Mouse (Mus musculus): ENCODE measurements around the gene 1700113H08Rik. TPM values are rescaled to one million over a fixed set of nuclear protein-coding genes. Genes with fewer than 3 reads are reported as not detected.
A peak's percentile ranks its signal among the peaks of the same experiment; 100 is the strongest.

The 1700113H08Rik gene
- polyA plus RNA-seq (2014; fragmentation: Nextera tagmentation; extraction: Ambion mirVana): 0.34 and 0.45 TPM in 2 replicates

GRCm38 (mm10) chr10:87057500-87058250 lies at the start of gene 1700113H08Rik:
TSS of gene 1700113H08Rik (plus strand) at chr10:87058045.
- WGBS: 5% methylated on average over 15 of the region's 15 CpGs
- H3K4me2 ChIP-seq (ENCODE audit: low read depth): peak within 1 kb of the TSS; percentile 63
- H3K4me3 ChIP-seq (ENCODE audit: low read depth, low read length): peak within 1 kb of the TSS; percentile 35
- DNase-seq (ENCODE audit: low spot score) (peak; percentile 56), ATAC-seq (ENCODE audit: insufficient read depth, low FRiP score, low TSS enrichment) (peak; percentile 46)
- H3K9me3 ChIP-seq (ENCODE audit: control insufficient read depth, low read length): no peaks in the 10 kb centered on the region
- peak within 1 kb of the TSS; percentile 19 for H3K9ac ChIP-seq (ENCODE audit: low read length)
- H3K27me3 ChIP-seq (ENCODE audit: control insufficient read depth, insufficient read depth, low read length): no peaks in the 10 kb centered on the region
- H3K4me1 ChIP-seq (ENCODE audit: control insufficient read depth, insufficient read depth, low read length): peaks cover 2% of the 10 kb centered on the region; the same call in 1 of the 2 replicates
- H3K36me3 ChIP-seq (ENCODE audit: control insufficient read depth, insufficient read depth, low read length): no peaks in the 10 kb centered on the region
- H3K27ac ChIP-seq (ENCODE audit: low read depth, low read length): peak within 1 kb of the TSS; percentile 84

GRCm38 (mm10) chr10:87008215-87008499 lies 49.7 kb upstream of the 1700113H08Rik start:
- Histone ChIP-seq H3K36me3 (ENCODE audit: control insufficient read depth, insufficient read depth, low read length) (no peaks in the 10 kb centered on the region), H3K27ac (ENCODE audit: low read depth, low read length) (no peak overlapping the region), H3K4me3 (ENCODE audit: low read depth, low read length) (no peak overlapping the region), H3K9ac (ENCODE audit: low read length) (no peak overlapping the region), H3K27me3 (ENCODE audit: control insufficient read depth, insufficient read depth, low read length) (no peaks in the 10 kb centered on the region), H3K9me3 (ENCODE audit: control insufficient read depth, low read length) (no peaks in the 10 kb centered on the region), H3K4me1 (ENCODE audit: control insufficient read depth, insufficient read depth, low read length) (no peaks in the 10 kb centered on the region), H3K4me2 (ENCODE audit: low read depth) (no peak overlapping the region)
- DNase-seq (ENCODE audit: low spot score) (no peak), ATAC-seq (ENCODE audit: insufficient read depth, low FRiP score, low TSS enrichment) (no peak)
- whole genome bisulfite sequencing: 85% methylated on average over 3 of the region's 3 CpGs

GRCm38 (mm10) chr10:87012087-87012486 lies 45.8 kb upstream of the 1700113H08Rik start:
- Histone ChIP-seq H3K4me2 (ENCODE audit: low read depth) (no peak overlapping the region), H3K4me3 (ENCODE audit: low read depth, low read length) (no peak overlapping the region), H3K9me3 (ENCODE audit: control insufficient read depth, low read length) (no peaks in the 10 kb centered on the region), H3K27me3 (ENCODE audit: control insufficient read depth, insufficient read depth, low read length) (no peaks in the 10 kb centered on the region), H3K27ac (ENCODE audit: low read depth, low read length) (no peak overlapping the region), H3K4me1 (ENCODE audit: control insufficient read depth, insufficient read depth, low read length) (no peaks in the 10 kb centered on the region), H3K9ac (ENCODE audit: low read length) (no peak overlapping the region), H3K36me3 (ENCODE audit: control insufficient read depth, insufficient read depth, low read length) (no peaks in the 10 kb centered on the region)
- DNase-seq (ENCODE audit: low spot score): no peak
- 94% methylated on average over 7 of the region's 7 CpGs for WGBS
- no peak for ATAC-seq (ENCODE audit: insufficient read depth, low FRiP score, low TSS enrichment)

GRCm38 (mm10) chr10:87014391-87014965 lies 43.4 kb upstream of the 1700113H08Rik start:
- Histone ChIP-seq H3K4me1 (ENCODE audit: control insufficient read depth, insufficient read depth, low read length) (no peaks in the 10 kb centered on the region), H3K9ac (ENCODE audit: low read length) (no peak overlapping the region), H3K4me2 (ENCODE audit: low read depth) (no peak overlapping the region), H3K4me3 (ENCODE audit: low read depth, low read length) (no peak overlapping the region), H3K27ac (ENCODE audit: low read depth, low read length) (no peak overlapping the region), H3K27me3 (ENCODE audit: control insufficient read depth, insufficient read depth, low read length) (no peaks in the 10 kb centered on the region), H3K36me3 (ENCODE audit: control insufficient read depth, insufficient read depth, low read length) (no peaks in the 10 kb centered on the region), H3K9me3 (ENCODE audit: control insufficient read depth, low read length) (no peaks in the 10 kb centered on the region)
- 36% methylated on average over 7 of the region's 7 CpGs for WGBS
- DNase-seq (ENCODE audit: low spot score) (no peak), ATAC-seq (ENCODE audit: insufficient read depth, low FRiP score, low TSS enrichment) (no peak)

- WGBS: 66% methylated on average over 5 of the region's 5 CpGs
- no peaks in the 10 kb centered on the region for H3K9me3 ChIP-seq (ENCODE audit: control insufficient read depth, low read length)
- H3K4me2 ChIP-seq (ENCODE audit: low read depth): no peak overlapping the region
- no peak overlapping the region for H3K4me3 ChIP-seq (ENCODE audit: low read depth, low read length)
- DNase-seq (ENCODE audit: low spot score): no peak
- H3K36me3 ChIP-seq (ENCODE audit: control insufficient read depth, insufficient read depth, low read length): no peaks in the 10 kb centered on the region
- ATAC-seq (ENCODE audit: insufficient read depth, low FRiP score, low TSS enrichment): no peak
- no peaks in the 10 kb centered on the region for H3K27me3 ChIP-seq (ENCODE audit: control insufficient read depth, insufficient read depth, low read length)
- no peaks in the 10 kb centered on the region for H3K4me1 ChIP-seq (ENCODE audit: control insufficient read depth, insufficient read depth, low read length)
- no peak overlapping the region for H3K9ac ChIP-seq (ENCODE audit: low read length)
- H3K27ac ChIP-seq (ENCODE audit: low read depth, low read length): no peak overlapping the region
These were observed 42.4 kb upstream of the 1700113H08Rik start for GRCm38 (mm10) chr10:87015403-87015802.

- no peak overlapping the region for H3K9ac ChIP-seq (ENCODE audit: low read length)
- 28% methylated on average over 9 of the region's 9 CpGs for WGBS
- DNase-seq (ENCODE audit: low spot score) (peak; percentile 50), ATAC-seq (ENCODE audit: insufficient read depth, low FRiP score, low TSS enrichment) (peak; percentile 86)
- no peak overlapping the region for H3K4me2 ChIP-seq (ENCODE audit: low read depth)
- no peaks in the 10 kb centered on the region for H3K27me3 ChIP-seq (ENCODE audit: control insufficient read depth, insufficient read depth, low read length)
- H3K36me3 ChIP-seq (ENCODE audit: control insufficient read depth, insufficient read depth, low read length): no peaks in the 10 kb centered on the region
- H3K27ac ChIP-seq (ENCODE audit: low read depth, low read length): no peak overlapping the region
- no peak overlapping the region for H3K4me3 ChIP-seq (ENCODE audit: low read depth, low read length)
- H3K4me1 ChIP-seq (ENCODE audit: control insufficient read depth, insufficient read depth, low read length): no peaks in the 10 kb centered on the region
- H3K9me3 ChIP-seq (ENCODE audit: control insufficient read depth, low read length): no peaks in the 10 kb centered on the region
These were observed 41.6 kb upstream of the 1700113H08Rik start for GRCm38 (mm10) chr10:87016151-87016692.

GRCm38 (mm10) chr10:87018876-87019275 lies 39.0 kb upstream of the 1700113H08Rik start:
- ATAC-seq (ENCODE audit: insufficient read depth, low FRiP score, low TSS enrichment) (no peak), DNase-seq (ENCODE audit: low spot score) (no peak)
- H3K4me2 ChIP-seq (ENCODE audit: low read depth): no peak overlapping the region
- H3K36me3 ChIP-seq (ENCODE audit: control insufficient read depth, insufficient read depth, low read length): no peaks in the 10 kb centered on the region
- no peaks in the 10 kb centered on the region for H3K9me3 ChIP-seq (ENCODE audit: control insufficient read depth, low read length)
- no peak overlapping the region for H3K27ac ChIP-seq (ENCODE audit: low read depth, low read length)
- H3K4me1 ChIP-seq (ENCODE audit: control insufficient read depth, insufficient read depth, low read length): no peaks in the 10 kb centered on the region
- 73% methylated on average over 9 of the region's 9 CpGs for WGBS
- no peak overlapping the region for H3K9ac ChIP-seq (ENCODE audit: low read length)
- no peaks in the 10 kb centered on the region for H3K27me3 ChIP-seq (ENCODE audit: control insufficient read depth, insufficient read depth, low read length)
- no peak overlapping the region for H3K4me3 ChIP-seq (ENCODE audit: low read depth, low read length)

- no peaks in the 10 kb centered on the region for H3K4me1 ChIP-seq (ENCODE audit: control insufficient read depth, insufficient read depth, low read length)
- DNase-seq (ENCODE audit: low spot score) (peak; percentile 33), ATAC-seq (ENCODE audit: insufficient read depth, low FRiP score, low TSS enrichment) (0 out of 2 replicates have a peak, but pooled peaks have one; percentile 42)
- no peak overlapping the region for H3K9ac ChIP-seq (ENCODE audit: low read length)
- no peaks in the 10 kb centered on the region for H3K36me3 ChIP-seq (ENCODE audit: control insufficient read depth, insufficient read depth, low read length)
- 72% methylated on average over 15 of the region's 16 CpGs for WGBS
- no peak overlapping the region for H3K4me2 ChIP-seq (ENCODE audit: low read depth)
- H3K4me3 ChIP-seq (ENCODE audit: low read depth, low read length): no peak overlapping the region
- no peaks in the 10 kb centered on the region for H3K9me3 ChIP-seq (ENCODE audit: control insufficient read depth, low read length)
- no peaks in the 10 kb centered on the region for H3K27me3 ChIP-seq (ENCODE audit: control insufficient read depth, insufficient read depth, low read length)
- H3K27ac ChIP-seq (ENCODE audit: low read depth, low read length): no peak overlapping the region
These were observed 37.1 kb upstream of the 1700113H08Rik start for GRCm38 (mm10) chr10:87020711-87021110.

- H3K4me3 ChIP-seq (ENCODE audit: low read depth, low read length): no peak overlapping the region
- H3K9me3 ChIP-seq (ENCODE audit: control insufficient read depth, low read length): no peaks in the 10 kb centered on the region
- ATAC-seq (ENCODE audit: insufficient read depth, low FRiP score, low TSS enrichment) (peak; percentile 81), DNase-seq (ENCODE audit: low spot score) (peak; percentile 90)
- H3K4me1 ChIP-seq (ENCODE audit: control insufficient read depth, insufficient read depth, low read length): no peaks in the 10 kb centered on the region
- no peak overlapping the region for H3K4me2 ChIP-seq (ENCODE audit: low read depth)
- no peak overlapping the region for H3K9ac ChIP-seq (ENCODE audit: low read length)
- H3K36me3 ChIP-seq (ENCODE audit: control insufficient read depth, insufficient read depth, low read length): no peaks in the 10 kb centered on the region
- no peak overlapping the region for H3K27ac ChIP-seq (ENCODE audit: low read depth, low read length)
- H3K27me3 ChIP-seq (ENCODE audit: control insufficient read depth, insufficient read depth, low read length): no peaks in the 10 kb centered on the region
- WGBS: 2% methylated on average over 9 of the region's 10 CpGs
These were observed 33.0 kb upstream of the 1700113H08Rik start for GRCm38 (mm10) chr10:87024884-87025283.

All from neural tube, embryonic 11.5 days (tissue).